In the genomic region with DNA sequence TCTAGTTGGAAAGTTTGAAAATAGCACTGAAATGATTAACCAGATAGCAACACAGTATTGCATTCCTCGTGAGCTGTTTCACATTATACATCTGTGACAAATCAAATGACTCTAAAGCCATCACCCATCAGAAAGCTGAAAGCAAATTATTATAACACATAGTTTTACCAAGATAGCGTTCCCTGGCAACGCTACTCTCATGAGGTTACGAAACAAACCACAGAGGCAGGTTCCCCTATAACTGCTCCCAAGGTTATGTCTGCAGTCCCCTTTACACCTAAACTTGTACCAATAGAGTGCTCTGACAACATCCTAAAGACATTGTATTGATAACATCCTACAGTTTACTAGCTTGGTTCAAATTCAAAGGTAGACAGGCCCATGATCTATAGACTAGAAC, we compare ENCODE assay signal across 23 mouse cellular contexts.
DNase-seq lines count a peak whose midpoint lies in the region; ATAC-seq and TF ChIP-seq lines count a peak whose summit lies in the region.
"Had no signal": no experiment of that assay in that cellular context is flagged by ENCODE, and none has a peak within 500 bp of the region (broad histone marks: within the 10 kb centered on the region; RNA-seq: fewer than 3 reads in every experiment).

No protein-coding gene starts in this region.

- no peak overlapping the region for H3K27ac ChIP-seq in lung, postnatal 0 days (ENCODE audit: low read length)
- H3K27ac ChIP-seq: embryonic facial prominence, embryonic 10.5 days; forebrain, embryonic 10.5 days; heart, adult 2 months; hindbrain, embryonic 15.5 days had no signal

- no peak overlapping the region for H3K9ac ChIP-seq in lung, postnatal 0 days (replicated peaks; ENCODE audit: low read depth)
- H3K9ac ChIP-seq: heart, embryonic 12.5 days; hindbrain, embryonic 15.5 days had no signal

- H3K36me3 ChIP-seq in lung, postnatal 0 days (ENCODE audit: insufficient read depth, low read length): no peaks in the 10 kb centered on the region
- H3K36me3 ChIP-seq: embryonic facial prominence, embryonic 10.5 days; forebrain, embryonic 10.5 days; G1E; heart, embryonic 12.5 days; hindbrain, embryonic 15.5 days had no signal

- no peak for TF ChIP-seq EP300 in lung, postnatal 0 days (IDR thresholded peaks at IDR 0.05)

- ATAC-seq in lung, postnatal 0 days: peak; percentile 21; the same call in 1 of the 2 replicates
- peak; percentile 71 for ATAC-seq in common myeloid progenitor, adult 5-6 weeks (replicated peaks; ENCODE audit: low read depth, poor library complexity, severe bottlenecking)
- peak; percentile 69 for ATAC-seq in megakaryocyte, adult 5-6 weeks (ENCODE audit: poor library complexity, severe bottlenecking)
- no peak for ATAC-seq in megakaryocyte-erythroid progenitor cell, adult 5-6 weeks (replicated peaks; ENCODE audit: low FRiP score, low TSS enrichment, poor library complexity, severe bottlenecking)
- ATAC-seq: activated CD4-positive, CD25-positive, alpha-beta regulatory T cell, adult 4 months; CD4-positive, CD25-positive, alpha-beta regulatory T cell, adult 4 months; forebrain, embryonic 14.5 days had no signal

- no peak for DNase-seq in lung, postnatal 0 days (ENCODE audit: low spot score)
- no peak for DNase-seq in lung, postnatal 4 days
- DNase-seq in 416B (ENCODE audit: low read depth): peak; percentile 65
- no peak for DNase-seq in spleen, postnatal 4 days (ENCODE audit: low spot score in 2 of 2)
- DNase-seq: adrenal gland, postnatal 14 days; B cell, adult 2 months; cerebellum, adult 11-12 months; cerebellum, adult 9-10 months; cerebellum, postnatal 36 days; gastrocnemius, postnatal 36 days; heart, adult 2 months had no signal

- 53% methylated on average over 4 of the region's 4 CpGs for WGBS in lung, postnatal 0 days

- no peak overlapping the region for H3K4me2 ChIP-seq in lung, postnatal 0 days (replicated peaks; ENCODE audit: low read depth, low read length)
- H3K4me2 ChIP-seq: heart, embryonic 12.5 days; hindbrain, embryonic 15.5 days had no signal

- no peaks in the 10 kb centered on the region for H3K27me3 ChIP-seq in lung, postnatal 0 days (replicated peaks; ENCODE audit: insufficient read depth, low read length)
- H3K27me3 ChIP-seq: heart, embryonic 12.5 days; hindbrain, embryonic 15.5 days had no signal

- H3K4me1 ChIP-seq in lung, postnatal 0 days (ENCODE audit: insufficient read depth, low read depth, low read length): peaks cover 3% of the 10 kb centered on the region; the same call in 1 of the 2 replicates
- H3K4me1 ChIP-seq: embryonic facial prominence, embryonic 10.5 days; forebrain, embryonic 10.5 days; hindbrain, embryonic 15.5 days had no signal

- H3K4me3 ChIP-seq in lung, postnatal 0 days (ENCODE audit: low read depth, low read length): no peak overlapping the region
- H3K4me3 ChIP-seq: embryonic facial prominence, embryonic 10.5 days; erythroblast, embryonic 14.5 days; forebrain, embryonic 10.5 days; heart, adult 2 months; heart, embryonic 12.5 days; hindbrain, embryonic 15.5 days had no signal

- no peaks in the 10 kb centered on the region for H3K9me3 ChIP-seq in lung, postnatal 0 days (ENCODE audit: low read length)
- H3K9me3 ChIP-seq: embryonic facial prominence, embryonic 10.5 days; forebrain, embryonic 10.5 days; G1E; heart, embryonic 12.5 days; hindbrain, embryonic 15.5 days had no signal

- TF ChIP-seq CTCF in lung, postnatal 0 days (IDR thresholded peaks at IDR 0.05): no peak
